Mouse (Mus musculus) intestine, embryonic 16.5 days (tissue): ENCODE measurements at regions not wholly inside any gene's neighbourhood (a gene's known extent, or its start where the extent isn't known, plus 50 kb on each side); places are given as distances from the start of the nearest gene placed in this dataset.

Source experiments
- ATAC-seq: fragments of 200-750 bp; cut with Nextera tagmentation; 2 replicates; pipeline ENCODE4 v1.8.0; 2017; ENCODE audit warnings: moderate TSS enrichment, moderate library complexity
- H3K27ac ChIP-seq: fragments of 300-500 bp; sonication (generic); 2 replicates; pipeline ENCODE4 v1.5.1; 2014; ENCODE audit warnings: mild to moderate bottlenecking, low read length
- H3K27me3 ChIP-seq: fragments of 300-500 bp; sonication (generic); replicated peaks from 2 replicates; pipeline ENCODE4 v1.6.1; 2014; ENCODE audit warnings: low read length, control low read depth, mixed read lengths; ENCODE audit not compliant: control insufficient read depth, insufficient read depth
- H3K36me3 ChIP-seq: fragments of 300-500 bp; sonication (generic); 2 replicates; pipeline ENCODE4 v1.6.1; 2014; ENCODE audit warnings: low read length, control low read depth; ENCODE audit not compliant: control insufficient read depth, insufficient read depth
- H3K4me1 ChIP-seq: fragments of 300-500 bp; sonication (generic); 2 replicates; pipeline ENCODE4 v1.6.1; 2014; ENCODE audit warnings: low read length, control low read depth, mixed read lengths; ENCODE audit not compliant: control insufficient read depth, insufficient read depth
- H3K4me2 ChIP-seq: fragments of 300-500 bp; sonication (generic); 2 replicates; pipeline ENCODE4 v1.6.1; 2014; ENCODE audit warnings: low read depth, low read length, control low read depth
- H3K4me3 ChIP-seq: fragments of 300-500 bp; sonication (generic); 2 replicates; pipeline ENCODE4 v1.5.1; 2014; ENCODE audit warnings: mild to moderate bottlenecking, low read length
- H3K9ac ChIP-seq: fragments of 300-500 bp; sonication (generic); 2 replicates; pipeline ENCODE4 v1.6.1; 2014; ENCODE audit warnings: low read depth, low read length
- H3K9me3 ChIP-seq: fragments of 300-500 bp; sonication (generic); 2 replicates; pipeline ENCODE4 v1.6.1; 2016; ENCODE audit warnings: low read length, control low read depth; ENCODE audit not compliant: control insufficient read depth
- WGBS: fragments of 180-500 bp; shearing (Covaris S2); extraction: QIAGEN DNeasy Blood & Tissue Kit; methylation state at CpG from one replicate; pipeline ENCODE4 v1.1.7; 2014; 5-methylcytosine and 5-hydroxymethylcytosine counted together

- no peak for ATAC-seq
- WGBS, result 83% methylated on average over 3 of the region's 3 CpGs
Measured at GRCm38 (mm10) chr11:19843084-19843483, 81.1 kb upstream of the Spred2 start.

DNA sequence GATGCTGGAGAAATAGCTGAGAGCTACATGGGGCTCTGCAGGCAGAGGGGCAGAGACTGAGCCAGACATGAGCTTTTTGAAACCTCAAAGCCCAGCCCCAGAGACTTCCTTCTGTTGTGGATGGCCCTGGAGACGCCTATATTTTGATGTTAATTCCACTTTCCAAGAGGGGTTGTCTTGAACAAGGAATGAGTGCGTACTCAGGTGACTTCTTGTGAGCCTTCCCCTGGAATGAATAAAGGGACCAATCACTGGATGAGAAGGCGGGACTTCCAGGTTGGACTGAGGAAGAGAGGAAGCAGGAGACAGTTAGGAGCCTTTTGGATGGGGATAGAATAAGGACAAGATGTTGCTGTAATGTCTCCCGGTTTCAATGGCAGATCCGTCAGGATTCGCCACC lies 76.3 kb upstream of the Spred2 start:
- ATAC-seq, result no peak
- no peak overlapping the region for H3K9ac ChIP-seq
- H3K27ac ChIP-seq, result no peak overlapping the region
- no peaks in the 10 kb centered on the region for H3K9me3 ChIP-seq
- peaks cover 11% of the 10 kb centered on the region; the same call in 1 of the 2 replicates for H3K4me1 ChIP-seq
- H3K36me3 ChIP-seq, result no peaks in the 10 kb centered on the region
- H3K4me3 ChIP-seq, result no peak overlapping the region
- H3K4me2 ChIP-seq, result no peak overlapping the region
- H3K27me3 ChIP-seq, result no peaks in the 10 kb centered on the region
- 90% methylated on average over 6 of the region's 6 CpGs for WGBS

More at GRCm38 (mm10) chr11:19843084-19843483, 81.1 kb upstream of the Spred2 start:
- Histone ChIP-seq H3K4me2 (no peak overlapping the region), H3K9ac (no peak overlapping the region), H3K36me3 (no peaks in the 10 kb centered on the region), H3K4me3 (no peak overlapping the region), H3K27ac (no peak overlapping the region), H3K9me3 (no peaks in the 10 kb centered on the region), H3K27me3 (no peaks in the 10 kb centered on the region), H3K4me1 (no peaks in the 10 kb centered on the region)

DNA sequence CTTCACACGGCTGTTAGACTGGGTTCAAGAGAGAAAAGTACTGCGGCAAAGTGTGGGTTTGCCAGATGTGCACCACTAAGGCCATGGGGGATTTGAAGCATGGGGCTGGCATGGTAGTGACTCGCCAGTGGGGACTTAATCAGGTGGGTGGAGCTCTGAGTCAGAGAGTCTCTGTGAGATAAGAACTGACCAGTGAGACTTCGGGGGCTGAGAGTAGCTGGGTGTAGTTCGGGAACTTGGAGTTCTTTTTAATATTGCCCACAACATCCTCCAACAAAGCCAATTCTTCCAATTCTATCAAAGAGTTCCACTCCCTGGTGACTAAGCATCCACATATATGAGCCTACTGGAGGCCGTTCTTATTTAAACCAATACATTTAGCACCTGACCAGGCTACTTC lies 75.8 kb upstream of the Spred2 start:
- no peaks in the 10 kb centered on the region for H3K36me3 ChIP-seq
- H3K9me3 ChIP-seq, result no peaks in the 10 kb centered on the region
- H3K4me2 ChIP-seq, result no peak overlapping the region
- ATAC-seq, result no peak
- H3K4me1 ChIP-seq, result peaks cover 11% of the 10 kb centered on the region; the same call in 1 of the 2 replicates
- 78% methylated on average over 6 of the region's 6 CpGs for WGBS
- no peaks in the 10 kb centered on the region for H3K27me3 ChIP-seq
- H3K27ac ChIP-seq, result no peak overlapping the region
- H3K4me3 ChIP-seq, result no peak overlapping the region
- H3K9ac ChIP-seq, result no peak overlapping the region

DNA sequence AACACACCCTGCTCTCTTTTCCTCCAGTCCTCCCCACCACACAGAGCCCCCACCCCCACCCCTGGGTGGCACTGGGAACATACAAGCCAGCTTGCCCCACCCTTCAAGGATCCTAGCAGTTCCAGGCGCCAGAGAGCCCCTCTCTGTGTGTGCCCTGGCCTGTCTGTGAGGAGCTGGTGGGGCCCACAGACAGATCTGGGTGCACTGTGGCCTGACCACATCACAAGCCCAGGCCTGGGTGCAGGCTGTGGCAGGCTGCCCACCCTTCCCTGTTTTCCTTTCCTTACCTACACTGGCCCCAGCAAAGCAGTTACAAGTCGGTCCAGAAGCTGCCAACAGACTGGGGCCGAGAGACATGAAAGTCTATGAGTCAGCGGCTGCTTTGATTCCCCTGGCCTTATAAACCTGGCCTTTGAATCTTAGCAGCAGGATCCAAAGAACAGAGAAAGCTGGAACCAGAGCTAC lies 74.8 kb upstream of the Spred2 start:
- 45% methylated on average over 4 of the region's 4 CpGs for WGBS
- peak; percentile 83 for ATAC-seq
- peak overlapping the region; percentile 29; the same call in 1 of the 2 replicates for H3K27ac ChIP-seq

GRCm38 (mm10) chr11:19849844-19850420 lies 74.2 kb upstream of the Spred2 start:
- Histone ChIP-seq H3K27ac (peak overlapping the region; percentile 29; the same call in 1 of the 2 replicates), H3K36me3 (no peaks in the 10 kb centered on the region), H3K27me3 (no peaks in the 10 kb centered on the region), H3K4me3 (no peak overlapping the region), H3K9me3 (no peaks in the 10 kb centered on the region), H3K4me2 (no peak overlapping the region), H3K4me1 (peaks cover 11% of the 10 kb centered on the region; the same call in 1 of the 2 replicates), H3K9ac (0 out of 2 replicates have a peak overlapping the region, but pooled peaks have one; percentile 6)
- ATAC-seq, result peak; percentile 34
- WGBS, result 72% methylated on average over 3 of the region's 3 CpGs

More for the DNA sequence above, 74.8 kb upstream of the Spred2 start:
- no peaks in the 10 kb centered on the region for H3K9me3 ChIP-seq
- H3K4me2 ChIP-seq, result no peak overlapping the region
- no peaks in the 10 kb centered on the region for H3K27me3 ChIP-seq
- no peak overlapping the region for H3K4me3 ChIP-seq
- no peaks in the 10 kb centered on the region for H3K36me3 ChIP-seq
- 0 out of 2 replicates have a peak overlapping the region, but pooled peaks have one; percentile 6 for H3K9ac ChIP-seq
- H3K4me1 ChIP-seq, result peaks cover 11% of the 10 kb centered on the region; the same call in 1 of the 2 replicates

DNA sequence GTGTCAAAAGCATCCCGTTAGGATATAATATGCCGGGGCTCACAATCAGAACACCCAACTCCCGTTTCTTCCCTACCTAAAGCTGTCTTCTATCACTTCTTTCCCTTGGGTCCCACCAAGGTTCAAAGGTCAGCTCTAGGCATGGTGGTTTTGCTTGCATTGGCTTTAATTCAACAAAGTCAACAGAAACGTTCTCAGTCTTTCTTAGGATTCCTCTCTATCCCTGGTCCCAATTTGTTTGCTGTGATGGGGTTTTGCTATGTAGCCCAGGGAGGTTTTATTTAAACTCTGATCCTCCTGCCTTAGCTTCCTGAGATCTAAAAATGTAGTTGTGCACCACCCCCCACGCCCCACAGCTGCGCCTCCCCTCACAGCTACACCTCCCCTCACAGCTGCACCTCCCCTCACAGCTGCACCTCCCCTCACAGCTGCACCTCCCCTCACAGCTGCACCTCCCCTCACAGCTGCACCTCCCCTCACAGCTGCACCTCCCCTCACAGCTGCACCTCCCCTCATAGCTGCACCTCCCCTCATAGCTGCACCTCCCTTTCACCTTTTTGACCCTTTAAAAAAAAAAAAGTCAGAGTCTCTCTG lies 73.1 kb upstream of the Spred2 start:
- Histone ChIP-seq H3K27ac (no peak overlapping the region), H3K4me1 (peaks cover 11% of the 10 kb centered on the region; the same call in 1 of the 2 replicates), H3K27me3 (no peaks in the 10 kb centered on the region), H3K9ac (no peak overlapping the region), H3K36me3 (no peaks in the 10 kb centered on the region), H3K9me3 (no peaks in the 10 kb centered on the region), H3K4me3 (no peak overlapping the region), H3K4me2 (no peak overlapping the region)
- ATAC-seq, result no peak
- 29% methylated on average over 6 of the region's 6 CpGs for WGBS

DNA sequence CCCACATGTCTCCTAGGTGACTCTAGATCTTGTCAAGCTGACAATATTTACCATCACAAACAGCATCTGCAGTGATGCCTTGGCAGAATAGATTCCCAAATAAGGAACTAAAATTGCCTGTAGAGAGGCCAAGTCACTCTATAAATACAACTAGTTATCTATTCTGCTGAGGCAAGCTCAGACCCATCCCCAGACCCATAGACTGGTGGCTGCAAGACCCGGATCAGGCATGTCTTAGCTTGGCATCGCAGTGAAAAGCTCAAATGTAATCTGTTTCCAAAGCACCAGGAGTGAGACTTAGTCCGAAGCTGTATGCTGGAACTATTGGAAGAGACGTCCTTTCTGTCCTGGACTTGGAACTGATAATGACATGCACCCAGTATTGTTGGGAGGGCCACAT lies 62.6 kb upstream of the Spred2 start:
- Histone ChIP-seq H3K27ac (no peak overlapping the region), H3K4me2 (no peak overlapping the region), H3K4me3 (no peak overlapping the region), H3K36me3 (no peaks in the 10 kb centered on the region), H3K9me3 (no peaks in the 10 kb centered on the region), H3K9ac (no peak overlapping the region), H3K27me3 (no peaks in the 10 kb centered on the region), H3K4me1 (no peaks in the 10 kb centered on the region)
- WGBS, result 88% methylated on average over 4 of the region's 4 CpGs
- no peak for ATAC-seq

GRCm38 (mm10) chr11:19863327-19863726 lies 60.8 kb upstream of the Spred2 start:
- Histone ChIP-seq H3K9me3 (no peaks in the 10 kb centered on the region), H3K36me3 (no peaks in the 10 kb centered on the region), H3K27ac (no peak overlapping the region), H3K4me2 (no peak overlapping the region), H3K4me1 (no peaks in the 10 kb centered on the region), H3K27me3 (no peaks in the 10 kb centered on the region), H3K4me3 (no peak overlapping the region), H3K9ac (no peak overlapping the region)
- 82% methylated on average over 3 of the region's 3 CpGs for WGBS
- no peak for ATAC-seq

DNA sequence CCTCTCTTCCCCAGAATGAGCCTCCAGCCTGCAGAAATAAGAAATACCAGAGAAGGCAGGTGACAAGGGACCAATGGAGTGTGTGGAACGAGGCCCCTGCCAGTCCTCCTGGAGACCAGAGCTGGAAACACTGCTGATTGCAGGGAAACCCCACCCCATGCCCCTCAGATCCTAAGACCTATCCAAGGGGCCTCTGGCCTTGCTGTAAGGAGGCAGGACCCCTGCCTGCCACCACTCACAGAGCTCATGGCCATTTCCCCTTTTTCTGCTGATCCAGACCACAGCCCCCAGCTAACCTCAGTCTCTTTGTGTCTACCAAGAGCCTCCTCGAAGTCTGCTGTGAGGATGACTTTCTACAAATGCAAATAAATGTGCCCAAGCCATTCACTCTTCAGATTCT lies 57.9 kb upstream of the Spred2 start:
- no peak overlapping the region for H3K4me3 ChIP-seq
- no peaks in the 10 kb centered on the region for H3K4me1 ChIP-seq
- H3K27me3 ChIP-seq, result no peaks in the 10 kb centered on the region
- H3K9ac ChIP-seq, result no peak overlapping the region
- H3K36me3 ChIP-seq, result no peaks in the 10 kb centered on the region
- 21% methylated on average over 2 of the region's 2 CpGs for WGBS
- no peak overlapping the region for H3K4me2 ChIP-seq
- H3K9me3 ChIP-seq, result no peaks in the 10 kb centered on the region
- H3K27ac ChIP-seq, result no peak overlapping the region
- no peak for ATAC-seq
